7 mouse cellular contexts compared by ENCODE assay signal in genomic region chr19:40611830-40612506, GRCm38 (mm10). TPM values are rescaled to one million over a fixed set of nuclear protein-coding genes. Genes with fewer than 3 reads are reported as not detected.
DNase-seq lines count a peak whose midpoint lies in the region; ATAC-seq lines count a peak whose summit lies in the region.

TSS of gene Tctn3 (minus strand) at chr19:40612233.
TSS of gene Entpd1 (plus strand) at chr19:40612366.

- peak; percentile 100 for ATAC-seq in intestine, embryonic 16.5 days
- ATAC-seq in midbrain, embryonic 11.5 days (ENCODE audit: low FRiP score), result peak; percentile 100

- H3K4me2 ChIP-seq in intestine, embryonic 16.5 days (ENCODE audit: low read depth, low read length), result peak within 1 kb of the TSS; percentile 64
- peak within 1 kb of the TSS; percentile 60 for H3K4me2 ChIP-seq in midbrain, embryonic 11.5 days

- under 1% methylated on average over 45 of the region's 45 CpGs for WGBS in intestine, embryonic 16.5 days
- WGBS in midbrain, embryonic 11.5 days, result under 1% methylated on average over 45 of the region's 45 CpGs

- peak within 1 kb of the TSS; percentile 82 for H3K4me3 ChIP-seq in intestine, embryonic 16.5 days (ENCODE audit: low read length)
- peak within 1 kb of the TSS; percentile 75 for H3K4me3 ChIP-seq in midbrain, embryonic 11.5 days (ENCODE audit: low read depth, low read length)

- H3K4me1 ChIP-seq in intestine, embryonic 16.5 days (ENCODE audit: control insufficient read depth, insufficient read depth, low read length), result 0 out of 2 replicates have a peak, but pooled peaks cover 2% of the 10 kb centered on the region
- H3K4me1 ChIP-seq in midbrain, embryonic 11.5 days (ENCODE audit: control insufficient read depth, insufficient read depth, low read length), result peaks cover 7% of the 10 kb centered on the region

- H3K9ac ChIP-seq in intestine, embryonic 16.5 days (ENCODE audit: low read depth, low read length), result peak within 1 kb of the TSS; percentile 80
- peak within 1 kb of the TSS; percentile 65 for H3K9ac ChIP-seq in midbrain, embryonic 11.5 days (ENCODE audit: low read length)

- DNase-seq in adrenal gland, adult 8-10 months, result peak; percentile 96
- DNase-seq in embryo, embryonic 9.5 days (ENCODE audit: extremely low spot score), result peak; percentile 97
- peak; percentile 91 to 97 for DNase-seq in gastrocnemius, postnatal 4 days (ENCODE audit: low spot score in 2 of 2)
- DNase-seq in left cerebral cortex, postnatal 36 days (ENCODE audit: low spot score in 2 of 2), result peak; percentile 93 to 96
- DNase-seq in midbrain, embryonic 11.5 days (ENCODE audit: low spot score, missing footprints), result peak; percentile 100
- DNase-seq in skeletal muscle tissue, adult 2 months (ENCODE audit: low read depth, low spot score), result peak; percentile 97

- no peaks in the 10 kb centered on the region for H3K9me3 ChIP-seq in intestine, embryonic 16.5 days (ENCODE audit: control insufficient read depth, low read length)
- no peaks in the 10 kb centered on the region for H3K9me3 ChIP-seq in midbrain, embryonic 11.5 days (ENCODE audit: control insufficient read depth, low read length)

- H3K36me3 ChIP-seq in intestine, embryonic 16.5 days (ENCODE audit: control insufficient read depth, insufficient read depth, low read length), result no peaks in the 10 kb centered on the region
- H3K36me3 ChIP-seq in midbrain, embryonic 11.5 days (ENCODE audit: control insufficient read depth, insufficient read depth, low read length), result no peaks in the 10 kb centered on the region; the same call in 1 of the 2 replicates

- intact Hi-C loops in left cerebral cortex, postnatal 36 days (cut with DNase I), result loop anchor here (1.0 to 5.0 kb wide), 2 partner anchors 110 to 220 kb away; partner anchors contain the start of gene Ccnj

- 0 out of 2 replicates have a peak within 1 kb of the TSS, but pooled peaks have one; percentile 16 for H3K27ac ChIP-seq in intestine, embryonic 16.5 days (ENCODE audit: low read length)
- H3K27ac ChIP-seq in midbrain, embryonic 11.5 days (ENCODE audit: low read depth, low read length), result no peak within 1 kb of the TSS

- H3K27me3 ChIP-seq in intestine, embryonic 16.5 days (replicated peaks; ENCODE audit: control insufficient read depth, insufficient read depth, low read length), result no peaks in the 10 kb centered on the region; the same call in 1 of the 2 replicates
- no peaks in the 10 kb centered on the region for H3K27me3 ChIP-seq in midbrain, embryonic 11.5 days (ENCODE audit: control insufficient read depth, insufficient read depth, low read length)

RNA-seq across cellular contexts. Expression of gene Tctn3, which starts in this region (rescaled TPM):
- total RNA-seq in adrenal gland, adult 8-10 months (2022), result 10 to 100 TPM in 2 of 4 experiments, 1 to 10 TPM in 2; 6.8 to 12.1 (median 8.9) TPM
- total RNA-seq in gastrocnemius, postnatal 4 days (2021), result 1 to 10 TPM; 5.5 to 7.6 TPM
- 10.6 and 11.7 TPM in 2 replicates for polyA plus RNA-seq in intestine, embryonic 16.5 days (2015; fragmentation: Nextera tagmentation; extraction: Ambion mirVana)
- total RNA-seq in left cerebral cortex, postnatal 36 days (2021), result 10 to 100 TPM; 17.2 to 25.0 TPM
- 10.9 and 12.1 TPM in 2 replicates for polyA plus RNA-seq in midbrain, embryonic 11.5 days (2014; fragmentation: Nextera tagmentation; extraction: Ambion mirVana)

RNA-seq across cellular contexts. Expression of gene Entpd1, which starts in this region (rescaled TPM):
- total RNA-seq in adrenal gland, adult 8-10 months (2022), result 10 to 100 TPM; 27.5 to 34.8 (median 31.5) TPM
- total RNA-seq in gastrocnemius, postnatal 4 days (2021), result 10 to 100 TPM; 29.3 to 31.0 TPM
- 7.5 and 7.6 TPM in 2 replicates for polyA plus RNA-seq in intestine, embryonic 16.5 days (2015; fragmentation: Nextera tagmentation; extraction: Ambion mirVana)
- total RNA-seq in left cerebral cortex, postnatal 36 days (2021), result 10 to 100 TPM; 12.5 to 16.9 TPM
- polyA plus RNA-seq in midbrain, embryonic 11.5 days (2014; fragmentation: Nextera tagmentation; extraction: Ambion mirVana), result 7.2 and 9.2 TPM in 2 replicates
